In the genomic region with DNA sequence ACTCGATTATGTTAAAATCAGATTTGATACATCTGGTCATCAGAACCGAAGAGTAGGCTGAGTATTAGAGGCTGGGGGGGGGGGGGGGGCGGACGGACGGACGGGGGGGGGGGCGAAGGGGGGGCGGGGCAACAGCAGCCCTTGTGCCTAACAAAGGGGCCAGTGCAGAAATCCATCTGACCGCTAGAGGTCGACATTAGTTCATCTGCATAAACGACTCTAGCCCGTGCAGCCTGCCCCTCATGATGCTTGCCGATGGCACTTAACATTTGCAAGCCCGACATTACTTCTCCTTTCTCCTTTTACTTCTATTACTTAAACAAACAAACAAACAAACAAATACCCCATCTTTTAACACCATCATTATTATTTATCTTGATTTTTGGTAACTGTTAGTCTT, we compare ENCODE assay signal across 8 mouse cellular contexts. TPM values are rescaled to one million over a fixed set of nuclear protein-coding genes. Genes with fewer than 3 reads are reported as not detected.
DNase-seq lines count a peak whose midpoint lies in the region; ATAC-seq and TF ChIP-seq lines count a peak whose summit lies in the region.
"Had no signal": no experiment of that assay in that cellular context is flagged by ENCODE, and none has a peak within 500 bp of the region (broad histone marks: within the 10 kb centered on the region; RNA-seq: fewer than 3 reads in every experiment).

No protein-coding gene starts in this region.

- TF ChIP-seq POLR2A in MEL (IDR thresholded peaks at IDR 0.05; ENCODE audit: control insufficient read depth in 1 of 2, insufficient read depth in 1 of 2, low read depth in 1 of 2, low read length in 2 of 2, poor library complexity in 1 of 2), result no peak
- no peak for TF ChIP-seq POLR2A in bone marrow macrophage, adult 2 months (IDR thresholded peaks at IDR 0.05; ENCODE audit: borderline replicate concordance, low read depth, low read length)

- H3K36me3 ChIP-seq in MEL (ENCODE audit: control insufficient read depth in 1 of 2, insufficient read depth in 2 of 2, low read length in 2 of 2), result peaks cover 0 to 5% of the 10 kb centered on the region in 2 experiments; a peak in 2 of 4 replicates
- H3K36me3 ChIP-seq in forebrain, embryonic 10.5 days (replicated peaks), result no peaks in the 10 kb centered on the region
- H3K36me3 ChIP-seq in hindbrain, embryonic 12.5 days, result no peaks in the 10 kb centered on the region
- H3K36me3 ChIP-seq: heart, embryonic 13.5 days had no signal

- H3K27me3 ChIP-seq in MEL (ENCODE audit: control insufficient read depth in 1 of 2, insufficient read depth in 2 of 2, low read length in 2 of 2), result no peaks in the 10 kb centered on the region; a peak in 1 of 4 replicates
- H3K27me3 ChIP-seq in forebrain, embryonic 10.5 days (ENCODE audit: poor library complexity, severe bottlenecking), result peaks cover 19% of the 10 kb centered on the region
- peaks cover 5% of the 10 kb centered on the region; the same call in 1 of the 2 replicates for H3K27me3 ChIP-seq in hindbrain, embryonic 12.5 days

- no peak overlapping the region for H3K4me3 ChIP-seq in MEL (ENCODE audit: control insufficient read depth in 1 of 2, insufficient read depth in 1 of 2, low read depth in 2 of 2, low read length in 2 of 2)
- H3K4me3 ChIP-seq in bone marrow macrophage, adult 2 months (ENCODE audit: insufficient read depth, low read length), result no peak overlapping the region
- peak overlapping the region; percentile 31 for H3K4me3 ChIP-seq in forebrain, embryonic 10.5 days
- no peak overlapping the region for H3K4me3 ChIP-seq in hindbrain, embryonic 12.5 days
- H3K4me3 ChIP-seq: heart, embryonic 13.5 days had no signal

- H3K27ac ChIP-seq in MEL (ENCODE audit: control insufficient read depth, low read depth, low read length), result no peak overlapping the region
- H3K27ac ChIP-seq in bone marrow macrophage, adult 2 months (ENCODE audit: insufficient read depth, low read depth, low read length), result no peak overlapping the region
- no peak overlapping the region for H3K27ac ChIP-seq in forebrain, embryonic 10.5 days
- H3K27ac ChIP-seq in hindbrain, embryonic 12.5 days, result no peak overlapping the region
- H3K27ac ChIP-seq: heart, embryonic 13.5 days had no signal

- H3K4me1 ChIP-seq in MEL (ENCODE audit: control insufficient read depth in 1 of 2, insufficient read depth in 2 of 2, low read length in 2 of 2), result peaks cover 4 to 6% of the 10 kb centered on the region in 2 experiments
- no peaks in the 10 kb centered on the region for H3K4me1 ChIP-seq in bone marrow macrophage, adult 2 months (ENCODE audit: control insufficient read depth, insufficient read depth, low read length)
- no peaks in the 10 kb centered on the region for H3K4me1 ChIP-seq in forebrain, embryonic 10.5 days
- H3K4me1 ChIP-seq in hindbrain, embryonic 12.5 days, result no peaks in the 10 kb centered on the region
- H3K4me1 ChIP-seq: heart, embryonic 13.5 days had no signal

- no peak overlapping the region for H3K9ac ChIP-seq in MEL (ENCODE audit: control insufficient read depth, low read depth, low read length, poor library complexity, severe bottlenecking)
- H3K9ac ChIP-seq in hindbrain, embryonic 12.5 days, result no peak overlapping the region
- H3K9ac ChIP-seq: heart, embryonic 13.5 days had no signal

- H3K4me2 ChIP-seq in hindbrain, embryonic 12.5 days (replicated peaks), result 0 out of 2 replicates have a peak overlapping the region, but pooled peaks have one; percentile 26
- H3K4me2 ChIP-seq: heart, embryonic 13.5 days had no signal

- H3K9me3 ChIP-seq in MEL (replicated peaks; ENCODE audit: insufficient read depth, low read length), result no peaks in the 10 kb centered on the region
- H3K9me3 ChIP-seq in forebrain, embryonic 10.5 days, result no peaks in the 10 kb centered on the region
- H3K9me3 ChIP-seq in hindbrain, embryonic 12.5 days (replicated peaks), result no peaks in the 10 kb centered on the region

- peak; percentile 80 for TF ChIP-seq RAD21 in MEL (IDR thresholded peaks at IDR 0.05; ENCODE audit: low read depth, low read length)

- TF ChIP-seq CTCF in MEL (IDR thresholded peaks at IDR 0.05 in 2 of 3, conservative IDR thresholded peaks at IDR 0.05 in 1 of 3; ENCODE audit: control insufficient read depth in 1 of 3, insufficient read depth in 1 of 3, low read depth in 2 of 3, low read length in 3 of 3, poor library complexity in 1 of 3, severe bottlenecking in 1 of 3), result peak; percentile 70 to 86 (median 81)
- TF ChIP-seq CTCF in bone marrow macrophage, adult 2 months (IDR thresholded peaks at IDR 0.05; ENCODE audit: low read depth, low read length), result peak; percentile 50; the same call in 1 of the 2 replicates

- peak; percentile 83 for ATAC-seq in hindbrain, embryonic 12.5 days (ENCODE audit: low FRiP score)

- no peak for TF ChIP-seq EP300 in MEL (IDR thresholded peaks at IDR 0.05; ENCODE audit: low read depth in 1 of 2, low read length in 2 of 2)

- no peaks in the 10 kb centered on the region for H3K79me2 ChIP-seq in MEL (ENCODE audit: control insufficient read depth, insufficient read depth, low read length, poor library complexity)

- DNase-seq in MEL (ENCODE audit: low read depth, low spot score), result peak; percentile 84
- DNase-seq in forebrain, embryonic 10.5 days (ENCODE audit: extremely low spot score, low spot score), result peak; percentile 71
- peak; percentile 34 to 56 for DNase-seq in layer of hippocampus, adult 8-10 months (ENCODE audit: low spot score in 2 of 2)
- DNase-seq in lung, postnatal 14 days, result peak; percentile 76
- peak; percentile 34 for DNase-seq in retina, postnatal 7 days (ENCODE audit: low read depth, low spot score)

- 8% methylated on average over 8 of the region's 14 CpGs for WGBS in forebrain, embryonic 10.5 days
- 8% methylated on average over 8 of the region's 14 CpGs for WGBS in hindbrain, embryonic 12.5 days

TF ChIP-seq in MEL, 35 proteins besides CTCF, POLR2A, EP300 and RAD21:
- TF ChIP-seq SMC3 (IDR thresholded peaks at IDR 0.05; ENCODE audit: low read depth, low read length) (peak; percentile 53), ZC3H11A (IDR thresholded peaks at IDR 0.05; ENCODE audit: low read depth, low read length) (peak; percentile 69), MEF2A (IDR thresholded peaks at IDR 0.05; ENCODE audit: extremely low read depth, insufficient replicate concordance, low read depth, low read length, poor library complexity, severe bottlenecking) (no peak), BHLHE40 (IDR thresholded peaks at IDR 0.05; ENCODE audit: borderline replicate concordance, low read depth, low read length) (no peak)

RNA-seq across cellular contexts. Expression of gene Anapc4, which starts 45.0 kb away (rescaled TPM):
- 56.6 and 57.2 TPM in 2 replicates for total RNA-seq in MEL (2012; rRNA removed)
- 100 to 1,000 TPM in 1 of 2 experiments, 10 to 100 TPM in 1; 56.4 to 159 TPM for polyA plus RNA-seq in MEL (2012; ENCODE audit: insufficient read depth in 1 of 2, insufficient read length in 2 of 2, low read depth in 1 of 2, low replicate concordance in 2 of 2, missing spikeins in 1 of 2)
- 48.4 and 54.7 TPM in 2 replicates for polyA plus RNA-seq in bone marrow macrophage, adult 2 months (2012; ENCODE audit: insufficient read depth, insufficient read length, missing spikeins)
- polyA plus RNA-seq in forebrain, embryonic 10.5 days (2016; fragmentation: Nextera tagmentation; extraction: Ambion mirVana), result 116 and 118 TPM in 2 replicates
- polyA plus RNA-seq in hindbrain, embryonic 12.5 days (2016; fragmentation: Nextera tagmentation; extraction: Ambion mirVana), result 119 and 127 TPM in 2 replicates
- total RNA-seq in layer of hippocampus, adult 8-10 months (2022), result 10 to 100 TPM; 70.2 to 82.7 (median 74.9) TPM

Comparison
In these comparisons a context has a peak if more than half of its experiments do, and no peak if none do; other contexts are left out.
1. DNase-seq: peak in every context shown above with its lines; median percentile 84 in MEL; 76 in lung, postnatal 14 days; 71 in forebrain, embryonic 10.5 days; 45 in layer of hippocampus, adult 8-10 months; 34 in retina, postnatal 7 days.